Mouse (Mus musculus) testis, adult 2 months (tissue): ENCODE data around the gene Syt8. TPM values are rescaled to one million over a fixed set of nuclear protein-coding genes. Genes with fewer than 3 reads are reported as not detected.

Experiments
- H3K27ac ChIP-seq: fragments of 200-500 bp; 2 replicates; pipeline ENCODE4 v1.5.1; 2012; ENCODE audit warnings: low read depth, low read length; ENCODE audit not compliant: control insufficient read depth, insufficient read depth
- H3K27me3 ChIP-seq: fragments of 200-500 bp; 2 replicates; pipeline ENCODE4 v1.6.1; 2012; ENCODE audit warnings: mild to moderate bottlenecking, low read length, moderate library complexity; ENCODE audit not compliant: control insufficient read depth, insufficient read depth
- H3K36me3 ChIP-seq: fragments of 200-500 bp; 2 replicates; pipeline ENCODE4 v1.6.1; 2012; ENCODE audit warnings: mild to moderate bottlenecking, low read length; ENCODE audit not compliant: control insufficient read depth, insufficient read depth
- H3K4me1 ChIP-seq: fragments of 200-500 bp; 2 replicates; pipeline ENCODE4 v1.6.1; 2012; ENCODE audit warnings: low read length; ENCODE audit not compliant: control insufficient read depth, insufficient read depth
- H3K4me3 ChIP-seq: fragments of 200-500 bp; 2 replicates; pipeline ENCODE4 v1.5.1; 2012; ENCODE audit warnings: low read depth, mild to moderate bottlenecking, low read length, moderate library complexity, mixed read lengths; ENCODE audit not compliant: control insufficient read depth
- CTCF ChIP-seq: fragments of 200-500 bp; IDR thresholded peaks from 2 replicates; pipeline ENCODE4 v1.5.1; 2012; ENCODE audit warnings: low read depth, mild to moderate bottlenecking, inconsistent platforms, low read length, moderate library complexity; ENCODE audit not compliant: control insufficient read depth, insufficient read depth, insufficient replicate concordance
- POLR2A ChIP-seq: fragments of 200-500 bp; IDR thresholded peaks from 2 replicates; pipeline ENCODE4 v1.6.1; 2012; ENCODE audit warnings: low read depth, mild to moderate bottlenecking, inconsistent platforms, low read length, moderate library complexity; ENCODE audit not compliant: control insufficient read depth
- polyA plus RNA-seq: library from polyadenylated mRNA; depleted of rRNA; stranded (reverse); fragments of >200 nt; gene quantifications from 2 replicates; pipeline ENCODE4 v1.2.3, GENCODE M21; 2012

The Syt8 gene
- polyA plus RNA-seq, 1 experiment = 1.2 TPM

DNA sequence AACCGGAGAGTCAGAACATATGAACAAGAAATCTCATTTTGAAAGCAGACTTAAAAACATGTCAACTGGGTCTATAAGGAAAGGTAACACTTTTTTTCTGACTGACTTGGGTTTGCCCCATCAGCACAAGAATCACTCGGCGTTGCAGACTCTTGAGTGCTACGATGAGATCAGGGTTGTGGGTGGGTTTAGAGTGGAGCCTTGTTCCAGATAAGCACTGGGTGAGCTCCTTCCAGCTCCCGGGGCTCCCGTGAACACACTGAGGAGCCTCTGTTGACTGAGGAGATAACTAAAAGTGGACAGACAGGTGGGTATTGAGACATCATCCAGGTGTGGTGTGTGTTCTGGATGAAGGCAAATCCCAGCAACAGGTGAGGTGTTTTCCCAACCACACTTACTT lies 21.4 kb upstream of the Syt8 start:
- Histone ChIP-seq H3K27ac (no peak overlapping the region), H3K4me3 (no peak overlapping the region), H3K36me3 (no peaks in the 10 kb centered on the region), H3K4me1 (no peaks in the 10 kb centered on the region), H3K27me3 (no peaks in the 10 kb centered on the region)
- no peak for TF ChIP-seq POLR2A

- TF ChIP-seq POLR2A (no peak), CTCF (no peak)
- Histone ChIP-seq H3K36me3 (no peaks in the 10 kb centered on the region), H3K4me1 (no peaks in the 10 kb centered on the region), H3K27ac (no peak overlapping the region), H3K4me3 (no peak overlapping the region), H3K27me3 (no peaks in the 10 kb centered on the region)
These were observed 19.3 kb upstream of the Syt8 start for GRCm38 (mm10) chr7:142415314-142415713.

GRCm38 (mm10) chr7:142416225-142416624 lies 18.4 kb upstream of the Syt8 start:
- no peaks in the 10 kb centered on the region for H3K36me3 ChIP-seq
- H3K4me1 ChIP-seq = no peaks in the 10 kb centered on the region
- TF ChIP-seq CTCF (no peak), POLR2A (no peak)
- no peak overlapping the region for H3K4me3 ChIP-seq
- no peaks in the 10 kb centered on the region for H3K27me3 ChIP-seq
- no peak overlapping the region for H3K27ac ChIP-seq

GRCm38 (mm10) chr7:142418027-142418426 lies 16.6 kb upstream of the Syt8 start:
- H3K36me3 ChIP-seq = no peaks in the 10 kb centered on the region
- no peaks in the 10 kb centered on the region for H3K4me1 ChIP-seq
- H3K4me3 ChIP-seq = no peak overlapping the region
- H3K27ac ChIP-seq = no peak overlapping the region
- no peak for TF ChIP-seq POLR2A
- TF ChIP-seq CTCF = no peak
- no peaks in the 10 kb centered on the region for H3K27me3 ChIP-seq

DNA sequence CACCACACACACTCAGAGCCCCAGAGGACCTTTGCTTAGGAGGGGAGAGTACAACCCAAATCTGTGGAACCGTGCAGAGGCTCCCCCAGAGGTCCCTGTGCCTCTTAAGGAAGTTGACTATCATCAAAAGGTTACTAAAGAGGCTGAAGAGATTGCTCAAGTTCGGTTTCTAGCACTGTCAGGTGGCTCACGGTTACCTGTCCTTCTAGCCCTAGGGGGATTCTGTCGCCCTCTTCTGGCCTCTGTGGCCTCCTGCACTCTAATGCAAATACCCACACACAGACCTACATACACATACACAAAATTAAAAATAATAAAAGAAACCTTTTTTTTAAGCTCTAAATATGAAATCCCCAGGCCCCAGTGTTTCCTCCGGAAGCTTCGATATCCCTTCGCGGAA lies 16.0 kb upstream of the Syt8 start:
- H3K4me1 ChIP-seq = no peaks in the 10 kb centered on the region
- no peak overlapping the region for H3K27ac ChIP-seq
- TF ChIP-seq CTCF (no peak), POLR2A (no peak)
- H3K36me3 ChIP-seq = no peaks in the 10 kb centered on the region
- H3K4me3 ChIP-seq = no peak overlapping the region
- no peaks in the 10 kb centered on the region for H3K27me3 ChIP-seq

DNA sequence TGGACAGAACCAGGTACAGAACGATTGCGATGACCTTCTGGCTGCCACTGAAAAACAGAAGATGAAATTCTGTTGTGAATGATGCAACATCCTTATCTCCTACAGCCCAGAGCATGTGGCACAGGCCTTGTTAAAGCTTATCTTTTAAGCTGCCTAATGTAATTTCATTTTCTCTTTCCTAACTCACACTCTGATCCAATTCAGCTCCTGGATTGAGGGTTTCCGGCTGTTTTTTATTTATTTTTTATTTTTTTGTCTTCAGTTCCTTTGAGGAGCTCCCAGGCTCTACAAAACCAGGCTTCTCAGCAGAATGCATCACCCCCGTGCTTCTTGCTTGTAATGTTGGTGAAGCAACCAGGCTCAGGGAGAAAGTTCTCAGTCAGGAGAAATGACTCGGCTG lies 14.8 kb upstream of the Syt8 start:
- H3K4me3 ChIP-seq = no peak overlapping the region
- H3K27me3 ChIP-seq = no peaks in the 10 kb centered on the region
- H3K27ac ChIP-seq = no peak overlapping the region
- TF ChIP-seq POLR2A (no peak), CTCF (no peak)
- H3K4me1 ChIP-seq = no peaks in the 10 kb centered on the region
- H3K36me3 ChIP-seq = no peaks in the 10 kb centered on the region

- no peak overlapping the region for H3K4me3 ChIP-seq
- TF ChIP-seq POLR2A = no peak
- TF ChIP-seq CTCF = no peak
These were observed 12.8 kb upstream of the Syt8 start for GRCm38 (mm10) chr7:142421826-142422225.

GRCm38 (mm10) chr7:142425641-142426213 lies 8.9 kb upstream of the Syt8 start:
- Histone ChIP-seq H3K27ac (no peak overlapping the region), H3K27me3 (no peaks in the 10 kb centered on the region), H3K4me1 (no peaks in the 10 kb centered on the region), H3K36me3 (no peaks in the 10 kb centered on the region), H3K4me3 (no peak overlapping the region)
- TF ChIP-seq POLR2A (no peak), CTCF (peak; percentile 26; the same call in 1 of the 2 replicates)

More at GRCm38 (mm10) chr7:142421826-142422225, 12.8 kb upstream of the Syt8 start:
- no peaks in the 10 kb centered on the region for H3K36me3 ChIP-seq
- H3K27me3 ChIP-seq = no peaks in the 10 kb centered on the region
- H3K27ac ChIP-seq = no peak overlapping the region
- no peaks in the 10 kb centered on the region for H3K4me1 ChIP-seq
